Mouse (Mus musculus) 3134 (cell line): ENCODE data around the gene Mycbpap.

Experiments
- DNase-seq: peaks from one replicate; pipeline ENCODE4 v3.0.0-alpha.2; 2011; ENCODE audit warnings: low spot score; ENCODE audit not compliant: insufficient read length; ENCODE audit errors: extremely low read depth

Gene Mycbpap

DNA sequence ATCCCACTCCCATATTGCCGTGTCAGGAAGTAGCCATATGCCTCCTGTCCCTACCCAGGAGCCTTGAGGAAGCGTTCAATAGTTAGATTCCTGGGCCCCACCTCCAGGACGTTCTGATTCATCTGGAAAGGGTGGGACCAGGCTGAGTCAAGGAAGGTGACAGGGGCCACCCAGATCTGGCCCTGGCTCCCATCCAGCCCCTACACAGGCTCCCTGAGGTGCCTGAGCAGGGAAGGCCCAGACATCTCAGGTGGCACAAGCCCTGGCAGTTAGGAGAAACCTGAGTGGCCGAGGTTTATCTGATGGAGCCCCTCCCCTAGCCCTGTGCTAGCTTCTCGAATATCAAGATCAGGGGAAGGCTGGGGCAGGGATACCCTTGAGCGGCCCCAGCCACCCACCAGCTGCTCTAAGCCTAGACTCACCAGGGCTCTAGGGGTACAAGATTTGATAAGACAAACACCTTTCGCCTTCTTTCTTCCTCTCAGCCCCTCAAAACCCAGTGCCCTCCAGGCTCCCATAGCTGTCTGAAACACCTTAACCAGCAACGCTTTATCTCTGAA is 17.3 kb upstream of the Mycbpap start:
- peak; percentile 24 for DNase-seq

DNA sequence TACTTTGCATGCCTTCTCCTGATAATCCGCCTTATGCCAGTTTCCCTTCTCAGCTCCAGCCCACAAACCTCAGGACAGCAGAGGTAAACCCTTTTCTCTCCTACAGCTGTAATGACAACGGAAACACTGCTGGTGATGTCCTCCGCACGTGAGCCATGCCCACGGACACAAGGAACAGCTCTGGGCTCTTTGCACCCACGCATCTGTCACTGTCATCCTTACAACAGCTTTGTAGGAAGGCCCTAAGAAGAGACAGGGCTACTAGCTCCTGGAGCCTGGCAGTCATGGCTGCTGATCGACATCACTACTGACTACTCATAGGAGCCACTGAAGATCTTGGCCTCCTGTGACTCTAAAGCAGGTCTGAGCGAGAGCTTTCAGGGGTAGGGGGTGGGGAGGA is 11.6 kb upstream of the Mycbpap start:
- no peak for DNase-seq

DNA sequence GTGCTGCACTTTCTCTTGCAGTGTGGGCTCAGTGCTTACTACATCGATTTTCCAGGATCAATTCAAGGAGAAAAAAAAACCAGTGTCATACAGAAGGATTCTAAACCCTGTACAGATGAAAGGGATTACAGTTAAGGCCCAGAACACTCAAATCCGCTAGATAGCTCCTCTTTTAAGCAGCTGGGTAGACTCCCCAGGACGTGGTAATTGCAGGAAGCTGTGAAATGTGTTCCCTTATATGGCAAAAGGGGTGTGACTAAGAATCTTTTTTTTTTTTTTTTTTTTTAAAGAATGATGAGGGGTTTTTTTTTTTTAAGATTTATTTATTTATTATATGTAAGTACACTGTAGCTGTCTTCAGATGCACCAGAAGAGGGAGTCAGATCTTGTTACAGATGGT is 7.3 kb upstream of the Mycbpap start:
- no peak for DNase-seq

DNA sequence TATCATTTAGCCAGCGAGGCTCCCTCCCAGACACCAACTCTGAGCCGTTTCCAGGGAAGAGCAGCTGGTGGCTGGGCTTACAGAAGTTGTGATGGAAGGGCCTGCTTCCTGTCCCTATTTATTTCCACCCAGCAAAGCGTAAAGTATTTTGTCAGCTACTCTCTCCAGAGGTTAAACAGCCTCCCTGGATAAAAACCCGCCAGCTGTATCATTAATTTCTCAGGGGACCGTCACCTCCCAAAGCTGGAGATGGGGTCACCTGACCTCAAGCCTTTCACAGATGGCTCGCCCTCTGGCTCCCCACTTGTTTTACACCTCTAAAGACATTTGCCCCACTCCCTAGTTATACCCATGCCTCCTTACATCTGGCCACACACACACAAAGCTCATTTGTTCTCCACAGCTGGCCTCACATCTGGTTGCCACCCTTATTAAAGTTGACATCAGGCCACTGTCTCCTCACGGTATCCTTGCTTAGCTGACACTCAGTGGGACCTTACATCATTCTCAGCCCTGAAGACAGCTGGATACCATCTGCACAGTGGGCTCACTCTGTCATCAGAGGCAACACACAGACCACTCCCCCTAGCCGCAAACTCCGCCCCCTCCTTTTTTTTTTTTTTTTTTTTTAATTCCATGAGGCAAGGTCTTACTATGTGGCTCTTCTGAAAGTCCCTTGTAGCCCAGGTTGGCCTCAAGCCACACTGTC is 4.8 kb upstream of the Mycbpap start:
- no peak for DNase-seq

DNA sequence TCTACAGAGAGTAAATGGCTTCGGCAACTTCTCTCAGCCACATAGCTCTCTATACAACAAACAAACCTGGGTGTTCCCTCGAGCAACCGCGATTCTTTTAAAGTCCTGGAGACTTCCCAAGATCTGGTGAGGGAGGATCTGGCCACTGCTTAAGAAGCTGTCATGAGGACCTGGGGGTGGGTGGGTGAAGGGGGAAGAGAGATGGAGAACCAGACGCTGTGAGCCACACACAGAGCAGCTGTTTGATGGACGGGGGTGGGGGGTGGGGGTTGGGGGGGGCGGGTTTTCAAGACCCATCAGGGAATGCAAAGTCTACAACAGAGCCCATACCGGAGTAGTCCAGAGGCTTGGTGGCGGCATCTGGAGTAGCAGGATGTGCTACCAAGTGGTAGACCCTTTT is 8.1 kb downstream of the Mycbpap start:
- DNase-seq: no peak

DNA sequence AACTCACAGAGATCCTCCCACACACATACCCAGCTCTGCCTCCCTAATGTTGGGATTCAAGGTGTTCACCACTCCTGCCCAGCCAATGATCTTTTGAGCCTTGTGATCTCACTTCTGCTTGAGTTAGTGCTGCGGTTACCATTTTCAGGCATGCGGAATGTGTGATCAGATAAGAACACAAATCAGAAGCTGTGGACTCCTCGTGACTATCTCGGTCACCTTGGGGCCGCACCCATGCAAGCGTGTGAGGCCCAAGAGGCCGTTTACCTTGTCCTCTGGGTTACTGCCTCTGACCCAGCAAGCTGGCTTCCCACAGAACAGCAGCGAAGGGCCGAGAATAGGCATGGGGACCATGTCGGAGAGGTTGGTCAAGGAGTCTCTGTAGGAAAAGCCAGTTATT is 12.6 kb downstream of the Mycbpap start:
- DNase-seq: no peak

DNA sequence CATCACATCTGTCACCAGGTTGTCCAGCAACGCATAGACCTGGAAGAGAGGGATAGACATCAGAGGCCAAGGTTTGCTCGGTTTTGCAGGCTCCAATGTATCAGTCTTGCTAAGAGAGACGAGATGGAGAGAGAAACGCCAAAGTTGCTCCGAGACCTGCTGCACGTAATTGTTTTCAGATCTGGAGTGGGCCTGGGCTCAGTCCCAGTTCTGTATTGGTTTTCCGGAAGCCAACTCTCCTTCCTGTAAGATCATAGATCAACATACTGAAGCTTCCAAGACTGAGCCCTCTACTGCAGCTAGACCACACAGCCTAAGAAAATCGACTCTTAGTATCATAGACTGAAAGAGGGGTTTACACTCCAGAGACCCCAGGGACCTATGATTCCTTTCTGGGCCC is 20.1 kb downstream of the Mycbpap start:
- DNase-seq: no peak

DNA sequence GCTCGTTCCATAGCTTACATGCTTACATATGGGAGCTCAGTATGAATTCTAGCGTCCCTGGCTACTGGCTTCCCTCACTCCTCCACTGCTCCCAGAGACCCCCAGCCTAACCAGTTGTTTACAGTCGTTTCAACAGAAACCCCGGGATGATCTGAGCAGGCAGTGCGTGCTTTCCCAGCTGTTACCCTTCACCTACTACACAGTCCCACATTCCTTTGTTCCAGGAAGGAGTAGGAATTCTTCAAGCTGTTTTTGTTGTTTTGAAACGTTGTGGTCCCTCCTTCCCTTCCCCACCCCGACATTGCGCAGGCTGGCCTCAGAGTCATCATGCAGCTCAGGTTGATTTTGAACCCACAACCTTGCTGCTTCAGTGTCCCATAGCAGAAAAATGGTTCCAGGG is 21.2 kb downstream of the Mycbpap start:
- DNase-seq: no peak

DNA sequence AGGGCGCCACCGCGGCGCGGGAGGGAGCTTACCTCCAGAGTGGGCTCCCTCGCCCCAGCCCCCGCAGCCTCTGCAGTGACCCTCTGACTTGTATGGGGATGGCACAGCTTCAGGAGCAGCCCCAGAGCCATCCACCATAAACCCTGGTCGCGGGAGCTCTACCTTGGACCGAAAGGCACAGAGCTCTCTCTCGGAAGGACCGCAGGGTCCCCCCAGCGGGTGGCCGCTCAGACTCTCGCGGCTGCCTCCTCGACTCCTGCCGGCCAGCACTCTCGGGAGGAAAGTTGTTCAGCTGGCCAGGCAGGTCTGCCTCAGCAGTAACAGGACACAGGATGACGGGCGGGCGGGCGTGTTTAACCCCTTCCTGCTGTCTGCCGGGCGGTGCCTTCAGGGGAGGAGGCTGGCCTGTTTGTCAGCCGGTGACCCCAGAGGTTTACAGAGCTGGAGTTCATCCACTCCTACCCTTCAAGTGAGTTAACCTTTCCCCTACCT is 21.8 kb downstream of the Mycbpap start, which contains the start of gene Epn3:
Gene Epn3 (minus strand): TSS at position 314 of the 492 bp plus-strand sequence.
- no peak for DNase-seq

DNA sequence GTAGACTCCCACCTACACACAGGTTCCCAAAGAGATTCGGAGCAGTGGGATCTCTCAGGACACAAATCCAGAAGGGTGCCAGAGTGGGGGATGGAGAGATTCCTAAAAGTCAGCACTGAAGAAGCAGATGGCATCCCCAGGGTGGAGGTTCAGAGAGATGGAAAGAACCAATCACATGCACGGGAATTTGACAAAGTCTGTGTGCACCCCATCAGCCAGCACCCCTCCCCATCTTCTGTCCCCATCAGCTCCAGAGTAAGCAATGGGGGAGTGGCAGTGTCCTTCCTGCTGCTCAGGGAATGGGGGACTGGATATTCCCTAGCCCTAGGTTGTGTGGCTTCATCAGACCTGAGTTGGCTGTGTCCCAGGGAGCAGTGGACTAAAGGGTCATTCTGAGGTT is 22.5 kb downstream of the Mycbpap start:
- no peak for DNase-seq

DNA sequence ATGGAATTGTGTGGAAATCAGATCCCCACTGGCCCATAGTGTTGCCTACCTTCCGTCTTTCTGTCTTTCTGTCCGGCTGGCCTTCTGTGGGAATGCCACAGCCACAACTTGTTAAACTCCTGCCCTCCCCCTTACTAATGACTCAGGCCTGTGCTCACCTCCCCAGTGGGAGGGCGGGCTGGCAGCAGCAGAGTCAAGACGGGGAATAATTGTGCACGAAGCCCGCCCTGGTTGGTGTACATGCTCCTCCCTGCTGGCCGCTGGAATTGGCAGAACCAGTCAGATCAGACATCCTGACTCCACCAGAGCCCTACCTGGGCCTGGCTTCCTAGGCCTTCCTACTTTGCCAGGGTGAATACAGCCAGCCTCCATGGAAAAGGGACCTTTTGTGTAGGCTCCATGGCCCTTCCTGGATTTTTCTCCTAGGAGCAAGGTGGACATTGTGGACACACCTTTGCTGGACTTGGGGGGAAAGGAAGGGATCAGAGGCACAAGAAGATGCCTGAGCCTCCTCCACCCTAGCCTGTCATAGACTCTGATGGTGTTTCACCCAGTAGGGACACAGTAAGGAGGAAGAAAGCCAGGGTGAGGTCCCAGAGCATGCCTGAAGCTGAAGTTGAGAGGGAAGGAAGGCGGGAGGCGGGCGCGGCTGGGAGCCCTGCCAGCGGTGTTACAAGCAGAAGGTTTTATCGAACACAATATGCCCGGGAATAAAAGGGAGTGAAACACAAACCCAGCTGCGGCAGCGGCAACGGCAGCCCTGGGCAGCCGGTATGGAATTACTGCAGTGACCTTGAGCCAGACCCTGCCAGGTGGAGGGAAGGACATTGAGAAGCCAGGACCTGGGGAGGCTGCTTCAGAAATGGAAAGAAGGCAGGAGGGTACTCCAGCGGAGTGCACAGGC is 23.2 kb downstream of the Mycbpap start:
- peak; percentile 82 for DNase-seq

DNA sequence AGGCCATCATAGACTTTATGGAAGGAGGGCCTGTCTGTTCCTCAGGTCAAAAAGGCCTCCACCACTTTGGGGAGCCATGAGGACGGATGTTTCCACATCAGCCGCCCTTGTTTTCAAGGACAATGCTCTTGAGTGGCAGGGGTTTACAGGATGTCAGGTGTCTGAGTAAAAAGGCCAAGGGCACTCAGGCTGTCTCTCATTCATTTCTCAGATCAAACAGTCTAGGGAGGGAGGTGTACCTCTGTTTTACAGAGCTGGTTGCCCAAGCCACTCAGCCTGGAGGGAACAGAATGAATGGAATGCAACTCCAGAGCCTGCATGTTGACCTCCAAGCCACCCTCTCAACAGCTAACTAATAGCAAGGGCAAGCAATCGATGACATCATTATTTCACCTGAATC is 26.1 kb downstream of the Mycbpap start:
- no peak for DNase-seq

DNA sequence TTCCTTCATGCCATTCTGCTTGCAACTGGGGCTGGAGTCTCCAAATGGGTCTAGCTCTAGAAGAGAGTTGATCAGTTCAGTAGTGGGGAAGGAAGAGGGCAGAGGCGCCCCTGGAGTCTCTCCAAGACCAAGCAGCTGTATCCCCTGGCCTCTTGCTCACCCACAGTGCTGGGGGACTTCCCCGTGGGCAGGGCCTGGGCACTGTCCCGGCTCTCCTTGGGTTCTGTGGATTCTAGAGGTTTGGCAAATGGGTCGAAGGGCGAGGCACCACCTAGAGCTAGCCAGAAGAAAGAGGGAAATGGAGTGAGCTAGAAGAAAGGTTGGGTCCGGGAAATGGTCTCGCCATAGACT is 29.8 kb downstream of the Mycbpap start:
- no peak for DNase-seq

DNA sequence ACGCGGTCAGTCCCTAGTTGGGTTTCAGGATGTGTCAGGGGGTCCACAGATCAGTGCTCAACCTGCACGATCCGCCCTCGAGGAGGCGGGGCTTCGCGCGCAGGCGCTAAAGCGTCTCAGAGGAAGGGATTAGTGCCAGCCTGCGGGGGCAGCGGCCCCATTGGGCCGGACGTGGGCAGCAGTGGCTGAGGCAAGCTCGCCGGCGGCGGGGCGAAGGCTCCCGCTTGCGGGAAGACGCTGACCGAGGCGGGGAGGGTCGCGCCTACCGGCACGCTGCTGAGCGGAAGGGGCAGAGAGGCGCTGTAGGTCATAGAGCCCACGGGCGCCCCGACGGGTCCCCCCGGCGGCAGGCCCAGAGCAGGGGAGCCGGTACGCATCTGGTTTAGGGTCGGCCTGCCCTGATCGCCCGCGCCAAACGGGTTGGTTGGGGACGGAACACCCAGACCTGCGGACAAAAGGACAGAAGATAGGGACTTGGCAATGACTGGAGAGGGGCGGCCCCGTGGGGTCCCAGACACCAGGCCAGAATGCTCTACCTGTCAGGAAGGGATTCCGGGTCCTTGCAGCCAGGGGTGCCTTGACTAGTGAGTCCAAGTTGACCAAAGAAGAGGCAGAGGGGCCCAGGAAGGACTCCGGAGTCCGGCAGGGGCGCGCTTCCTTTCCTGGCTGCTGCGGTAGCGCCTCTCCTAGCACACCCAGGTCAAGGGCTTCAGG is 30.4 kb downstream of the Mycbpap start:
- DNase-seq: no peak

DNA sequence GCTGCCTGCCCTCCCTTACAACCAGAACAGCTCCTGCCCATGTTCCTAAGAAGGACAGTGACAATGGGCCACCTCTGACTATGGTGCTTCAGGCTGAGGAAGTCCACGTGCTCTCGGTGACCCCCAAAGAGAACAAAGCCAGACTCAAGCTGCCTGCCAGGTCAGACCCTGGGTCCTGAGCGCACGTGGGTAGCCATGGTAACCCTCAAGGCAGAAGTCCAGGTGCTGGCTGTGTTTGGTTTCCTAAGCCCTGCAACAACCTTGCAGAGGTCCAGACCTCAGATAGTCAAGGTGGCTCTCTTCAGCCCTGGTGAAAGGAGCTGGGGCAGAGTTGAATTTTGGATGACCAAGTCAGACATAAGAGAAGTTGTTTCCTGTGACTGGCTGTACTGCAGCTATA is 31.8 kb downstream of the Mycbpap start:
- DNase-seq: no peak

DNA sequence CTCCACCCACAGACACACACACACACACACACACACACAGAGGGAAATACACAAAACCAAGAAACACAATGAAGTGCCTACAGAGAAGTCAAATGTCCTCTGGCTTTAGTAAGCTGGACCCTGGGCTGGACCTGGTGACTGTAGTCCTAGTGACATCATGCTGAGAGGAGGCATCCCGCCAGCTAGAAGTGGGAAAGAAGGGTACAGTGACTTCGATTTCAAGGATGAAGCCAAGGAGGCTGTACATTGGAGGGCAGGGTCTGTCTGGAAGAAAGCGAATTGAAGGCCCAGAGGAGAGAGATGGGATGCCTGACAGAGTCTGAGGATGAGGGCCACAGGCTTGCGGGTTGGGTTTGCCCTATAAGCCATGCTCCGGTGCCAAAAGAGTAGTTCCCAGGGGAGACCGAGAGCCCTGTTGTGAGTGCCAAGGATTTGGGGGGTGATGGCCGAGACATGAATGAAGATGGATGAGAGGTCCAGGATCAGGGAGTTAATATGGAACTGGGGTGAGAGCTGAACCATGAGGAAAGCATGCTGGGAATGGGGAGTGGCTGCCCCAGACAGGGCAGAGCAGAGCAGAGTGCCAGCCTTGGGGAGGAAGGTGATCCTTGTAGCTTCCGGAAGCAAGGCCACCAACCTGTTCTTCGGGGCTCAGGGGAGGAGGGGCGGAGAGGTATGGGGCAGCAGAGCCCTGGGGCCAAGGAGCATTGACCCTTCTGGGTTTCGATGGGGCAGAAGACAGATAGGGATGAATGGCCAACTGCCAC is 32.6 kb downstream of the Mycbpap start:
- no peak for DNase-seq

DNA sequence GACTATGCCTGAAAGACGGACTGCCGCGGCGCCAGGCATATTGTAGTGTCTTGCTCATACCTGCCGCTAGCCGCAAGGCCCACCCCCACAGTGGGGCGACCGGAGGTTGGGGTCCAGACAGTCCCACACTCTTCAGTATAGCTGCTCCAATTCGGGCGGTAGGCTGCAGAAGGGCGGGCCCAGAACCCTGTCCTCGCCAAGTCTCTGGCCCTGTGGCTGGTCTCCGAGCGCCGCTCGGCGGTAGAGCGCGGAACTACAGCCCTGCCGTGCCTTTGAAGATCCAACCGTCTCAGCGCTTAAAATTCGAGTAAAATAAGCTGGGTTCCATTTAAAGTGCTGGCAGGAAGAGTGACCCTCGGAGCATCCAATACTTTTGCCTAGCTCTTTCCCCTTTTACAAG is 35.5 kb downstream of the Mycbpap start, which contains the start of gene Spata20:
Gene Spata20 (minus strand): TSS at position 179 of the 400 bp plus-strand sequence.
- DNase-seq: peak; percentile 63

DNA sequence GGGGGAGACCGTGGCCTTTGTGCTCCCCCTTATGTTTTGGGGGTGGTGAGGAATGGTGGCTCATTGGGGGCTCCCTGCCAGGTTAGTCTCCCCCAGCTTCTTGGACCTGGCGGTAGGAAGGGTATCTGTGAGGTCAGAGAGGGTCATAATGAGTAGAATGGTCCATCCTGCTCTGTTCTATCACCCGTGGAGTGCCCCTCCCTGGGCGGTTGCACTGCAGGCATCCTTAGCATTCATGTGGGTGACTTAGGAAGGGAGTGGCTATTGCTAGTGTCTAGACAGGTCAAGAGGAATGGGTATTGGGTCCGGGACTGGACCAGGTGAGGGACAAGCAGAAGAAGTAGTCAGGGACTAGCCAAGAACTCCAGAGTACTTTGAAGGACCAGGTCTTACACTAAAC is 36.3 kb downstream of the Mycbpap start:
- no peak for DNase-seq

DNA sequence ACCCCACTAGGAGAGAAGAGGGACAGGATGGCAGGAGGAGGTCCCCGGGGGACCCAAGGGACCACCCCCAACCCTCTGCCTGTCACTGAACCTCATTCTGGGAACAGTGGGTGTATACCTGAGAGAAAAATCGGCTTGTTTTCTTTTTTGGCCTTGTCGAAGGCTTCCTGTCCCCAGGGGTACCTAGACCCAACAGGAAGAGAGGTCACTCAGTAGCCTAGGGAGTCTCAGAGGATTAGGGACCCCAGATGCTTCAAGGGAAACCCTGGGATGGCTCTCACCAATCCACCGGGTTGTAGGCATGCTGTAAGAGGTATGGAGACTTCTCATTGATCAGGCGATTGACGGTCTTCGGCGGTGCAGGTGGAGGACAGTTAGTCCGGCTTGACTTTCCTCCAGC is 36.9 kb downstream of the Mycbpap start:
- DNase-seq: no peak

DNA sequence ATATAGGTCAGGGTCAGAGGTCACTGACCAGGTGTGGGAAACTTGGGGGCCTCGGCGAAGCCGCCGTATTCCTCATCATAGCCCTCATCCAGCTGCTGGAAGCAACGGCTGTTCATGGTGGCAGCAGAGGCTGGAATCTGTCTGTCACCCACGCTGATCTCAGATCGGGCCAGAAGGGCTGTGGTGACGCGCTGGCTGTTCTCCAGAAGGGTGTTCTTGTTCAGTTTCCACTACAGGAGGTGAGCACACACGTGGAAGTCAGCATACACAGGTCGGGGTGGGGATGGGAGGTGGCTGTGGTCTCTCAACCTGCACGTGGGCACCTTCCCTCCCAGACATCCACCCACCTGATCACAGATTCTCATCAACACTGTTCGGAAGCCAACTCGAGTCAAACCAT is 37.6 kb downstream of the Mycbpap start:
- DNase-seq: no peak
